Mouse (Mus musculus) heart, embryonic 10.5 days (tissue): Measurements from ENCODE around the gene Prl3d3. TPM values are rescaled to one million over a fixed set of nuclear protein-coding genes. Genes with fewer than 3 reads are reported as not detected.
"Not testable (repeated sequence)": the region's sequence is repeated elsewhere in the genome, so short reads cannot be mapped to it uniquely, and the experiment has no call there.

ENCODE experiments used
- DNase-seq: peaks from one replicate; pipeline ENCODE4 v3.0.0-alpha.2; 2017; ENCODE audit warnings: low spot score
- H3K27ac ChIP-seq: fragments of 300-500 bp; sonication (generic); 2 replicates; pipeline ENCODE4 v1.5.1; 2016; ENCODE audit warnings: mild to moderate bottlenecking
- H3K27me3 ChIP-seq: fragments of 300-500 bp; sonication (generic); 2 replicates; pipeline ENCODE4 v1.6.1; 2016; ENCODE audit warnings: mild to moderate bottlenecking; ENCODE audit not compliant: poor library complexity, insufficient read depth, severe bottlenecking
- H3K36me3 ChIP-seq: fragments of 300-500 bp; sonication (generic); 2 replicates; pipeline ENCODE4 v1.6.1; 2016; ENCODE audit warnings: mild to moderate bottlenecking, moderate library complexity
- H3K4me1 ChIP-seq: fragments of 300-500 bp; sonication (generic); 2 replicates; pipeline ENCODE4 v1.6.1; 2016; ENCODE audit warnings: mild to moderate bottlenecking
- H3K4me3 ChIP-seq: fragments of 300-500 bp; sonication (generic); 2 replicates; pipeline ENCODE4 v1.5.1; 2016; ENCODE audit warnings: mild to moderate bottlenecking, moderate library complexity
- H3K9me3 ChIP-seq: fragments of 300-500 bp; sonication (generic); 2 replicates; pipeline ENCODE4 v1.6.1; 2016; ENCODE audit warnings: mild to moderate bottlenecking, moderate library complexity
- WGBS: fragments of 180-500 bp; shearing (Covaris S2); methylation state at CpG from one replicate; pipeline ENCODE4 v1.1.7; 2016; 5-methylcytosine and 5-hydroxymethylcytosine counted together
- polyA plus RNA-seq: library from polyadenylated mRNA; unstranded; fragments of >200 nt; fragmentation: Nextera tagmentation; extraction: Ambion mirVana; gene quantifications from 2 replicates; pipeline ENCODE4 v1.2.1, GENCODE M21; 2016

The Prl3d3 gene
- polyA plus RNA-seq, result not detected in 2 replicates

- H3K9me3 ChIP-seq, H3K4me1 ChIP-seq, H3K4me3 ChIP-seq, H3K27me3 ChIP-seq, H3K27ac ChIP-seq, H3K36me3 ChIP-seq, DNase-seq: not testable (repeated sequence)
- 79% methylated on average over 3 of the region's 3 CpGs for WGBS
Measured at GRCm38 (mm10) chr13:27156490-27156889, at the start of gene Prl3d3. Gene Prl3d3 (plus strand): TSS chr13:27156790.

GRCm38 (mm10) chr13:27121398-27121797 is 35.2 kb upstream of the Prl3d3 start, which contains the start of gene Prl3d2:
Gene Prl3d2 (plus strand): TSS chr13:27121698.
- not testable (repeated sequence) for DNase-seq, H3K27me3 ChIP-seq, H3K36me3 ChIP-seq, H3K27ac ChIP-seq, H3K9me3 ChIP-seq, H3K4me1 ChIP-seq, H3K4me3 ChIP-seq
- 68% methylated on average over 3 of the region's 4 CpGs for WGBS

GRCm38 (mm10) chr13:27148264-27148663 is 8.3 kb upstream of the Prl3d3 start:
- WGBS, result 47% methylated on average over 1 of the region's 1 CpGs
- no peaks in the 10 kb centered on the region for H3K9me3 ChIP-seq
- H3K27ac ChIP-seq, result no peak overlapping the region
- H3K27me3 ChIP-seq, result no peaks in the 10 kb centered on the region
- no peak for DNase-seq
- no peaks in the 10 kb centered on the region for H3K4me1 ChIP-seq
- no peak overlapping the region for H3K4me3 ChIP-seq
- no peaks in the 10 kb centered on the region for H3K36me3 ChIP-seq

- no peaks in the 10 kb centered on the region for H3K36me3 ChIP-seq
- 78% methylated on average over 1 of the region's 1 CpGs for WGBS
- no peaks in the 10 kb centered on the region for H3K9me3 ChIP-seq
- H3K27me3 ChIP-seq, result no peaks in the 10 kb centered on the region
- H3K4me1 ChIP-seq, result no peaks in the 10 kb centered on the region
- no peak for DNase-seq
- H3K27ac ChIP-seq, result no peak within 1 kb of the TSS
- no peak within 1 kb of the TSS for H3K4me3 ChIP-seq
Measured at GRCm38 (mm10) chr13:27196359-27196758, 39.8 kb downstream of the Prl3d3 start, which contains the start of gene Prl3c1. Gene Prl3c1 (plus strand): TSS chr13:27196659.

Other genes with a start within 250 kb of the Prl3d3 start
- not detected in 2 replicates for gene Prl, start 99.2 kb upstream of the Prl3d3 start, polyA plus RNA-seq
- gene Prl3d1, start 62.6 kb upstream of the Prl3d3 start, polyA plus RNA-seq, result not detected in 2 replicates
- not detected in 2 replicates for gene Prl3d2, start 35.1 kb upstream of the Prl3d3 start, polyA plus RNA-seq
- gene Prl3c1, start 39.9 kb downstream of the Prl3d3 start, polyA plus RNA-seq, result not detected in 2 replicates
- gene Prl3b1, start 85.1 kb downstream of the Prl3d3 start, polyA plus RNA-seq, result 0.30 and 0.82 TPM in 2 replicates
- not detected in 2 replicates for gene Prl3a1, start 102.6 kb downstream of the Prl3d3 start, polyA plus RNA-seq
- gene Prl6a1, start 155.8 kb downstream of the Prl3d3 start, polyA plus RNA-seq, result not detected in 2 replicates
- 0.14 TPM in 1 of 2 replicates, not detected in the other for gene Prl8a2, start 188.9 kb downstream of the Prl3d3 start, polyA plus RNA-seq
- gene Prl2b1, start 234.1 kb downstream of the Prl3d3 start, polyA plus RNA-seq, result not detected in 2 replicates